Mouse (Mus musculus): ENCODE data around the gene Eif6. TPM values are rescaled to one million over a fixed set of nuclear protein-coding genes. Genes with fewer than 3 reads are reported as not detected.

Eif6 gene
- polyA plus RNA-seq, 1 experiment: 198 TPM

DNA sequence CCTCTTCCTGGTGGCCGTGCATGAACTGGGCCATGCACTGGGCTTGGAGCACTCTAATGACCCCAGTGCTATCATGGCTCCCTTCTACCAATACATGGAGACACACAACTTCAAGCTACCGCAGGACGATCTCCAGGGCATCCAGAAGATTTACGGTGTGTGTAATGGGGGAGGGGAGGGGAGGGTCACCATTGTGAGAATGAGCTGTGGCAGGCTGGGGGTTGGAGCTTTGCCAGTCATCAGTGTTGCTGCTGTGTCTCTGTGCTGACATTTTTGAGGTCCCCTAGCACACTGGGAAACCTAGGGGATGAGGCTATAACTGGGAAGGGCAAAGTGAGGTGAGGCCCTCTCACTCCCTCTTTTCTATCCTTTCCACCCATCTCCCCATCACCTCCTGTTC lies 19.3 kb downstream of the Eif6 start:
- no peaks in the 10 kb centered on the region for H3K36me3 ChIP-seq (ENCODE audit: control insufficient read depth, insufficient read depth)
- no peak overlapping the region for H3ac ChIP-seq (ENCODE audit: control insufficient read depth, insufficient read length)
- H3K27me3 ChIP-seq (ENCODE audit: control insufficient read depth, insufficient read depth, insufficient read length): no peaks in the 10 kb centered on the region
- H3K4me2 ChIP-seq (ENCODE audit: low read depth): no peak overlapping the region
- TF ChIP-seq REST (IDR thresholded peaks at IDR 0.05; ENCODE audit: insufficient read depth, insufficient read length): no peak
- no peak for TF ChIP-seq POLR2A (IDR thresholded peaks at IDR 0.05; ENCODE audit: insufficient read length, low read depth)
- H3K4me3 ChIP-seq: no peak overlapping the region
- no peaks in the 10 kb centered on the region for H3K79me2 ChIP-seq (ENCODE audit: control insufficient read depth, insufficient read depth)

DNA sequence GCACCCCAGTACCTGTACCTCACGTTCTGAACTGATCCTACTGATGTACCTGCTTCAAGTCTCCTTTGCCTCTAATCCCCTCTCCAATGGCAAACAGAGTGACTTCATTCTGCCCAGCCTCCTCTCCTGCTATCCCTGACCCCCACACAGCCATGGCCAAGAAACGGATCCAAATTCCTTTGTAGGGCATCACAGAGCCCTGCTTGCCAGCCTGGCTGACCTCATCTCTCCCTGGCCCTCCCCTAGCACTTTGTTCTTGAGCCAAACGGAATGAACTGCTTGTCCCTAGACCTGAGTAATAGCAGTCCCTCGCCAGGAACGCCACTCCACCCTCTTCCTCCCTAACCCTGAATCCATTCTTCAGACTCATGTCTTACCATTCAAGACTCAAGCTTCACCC lies 20.2 kb downstream of the Eif6 start:
- Histone ChIP-seq H3K4me2 (ENCODE audit: low read depth) (peak overlapping the region; percentile 2), H3K27me3 (ENCODE audit: control insufficient read depth, insufficient read depth, insufficient read length) (no peaks in the 10 kb centered on the region), H3ac (ENCODE audit: control insufficient read depth, insufficient read length) (no peak overlapping the region), H3K36me3 (ENCODE audit: control insufficient read depth, insufficient read depth) (no peaks in the 10 kb centered on the region), H3K79me2 (ENCODE audit: control insufficient read depth, insufficient read depth) (no peaks in the 10 kb centered on the region), H3K4me3 (no peak overlapping the region)
- TF ChIP-seq CEBPB (IDR thresholded peaks at IDR 0.05; ENCODE audit: insufficient read depth, poor library complexity, severe bottlenecking) (no peak), SRF (IDR thresholded peaks at IDR 0.05; ENCODE audit: control insufficient read depth, insufficient read length, low read depth) (no peak), TCF12 (IDR thresholded peaks at IDR 0.05; ENCODE audit: insufficient read depth, poor library complexity, severe bottlenecking) (no peak), USF1 (IDR thresholded peaks at IDR 0.05; ENCODE audit: low read depth) (no peak), POLR2AphosphoS2 (IDR thresholded peaks at IDR 0.05; ENCODE audit: insufficient read length, low read depth) (no peak), POLR2A (IDR thresholded peaks at IDR 0.05; ENCODE audit: insufficient read length, low read depth) (no peak)

DNA sequence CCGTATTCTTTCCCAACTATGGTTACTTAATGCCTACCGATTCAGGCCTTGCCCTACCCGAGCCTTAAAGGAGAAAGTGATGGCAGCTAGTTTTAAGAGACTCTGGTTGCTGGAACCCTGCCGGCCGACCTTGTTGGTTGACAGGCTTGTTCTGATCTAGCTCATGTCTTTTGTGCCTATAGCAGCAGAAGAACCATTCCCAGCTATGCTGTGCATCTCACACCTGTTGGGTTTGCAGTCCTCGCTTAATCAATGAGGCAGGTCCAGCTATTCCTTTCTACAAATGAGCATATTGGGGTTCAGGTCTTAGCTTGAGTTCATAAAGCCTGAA lies 20.8 kb downstream of the Eif6 start:
- no peaks in the 10 kb centered on the region for H3K36me3 ChIP-seq (ENCODE audit: control insufficient read depth, insufficient read depth)

DNA sequence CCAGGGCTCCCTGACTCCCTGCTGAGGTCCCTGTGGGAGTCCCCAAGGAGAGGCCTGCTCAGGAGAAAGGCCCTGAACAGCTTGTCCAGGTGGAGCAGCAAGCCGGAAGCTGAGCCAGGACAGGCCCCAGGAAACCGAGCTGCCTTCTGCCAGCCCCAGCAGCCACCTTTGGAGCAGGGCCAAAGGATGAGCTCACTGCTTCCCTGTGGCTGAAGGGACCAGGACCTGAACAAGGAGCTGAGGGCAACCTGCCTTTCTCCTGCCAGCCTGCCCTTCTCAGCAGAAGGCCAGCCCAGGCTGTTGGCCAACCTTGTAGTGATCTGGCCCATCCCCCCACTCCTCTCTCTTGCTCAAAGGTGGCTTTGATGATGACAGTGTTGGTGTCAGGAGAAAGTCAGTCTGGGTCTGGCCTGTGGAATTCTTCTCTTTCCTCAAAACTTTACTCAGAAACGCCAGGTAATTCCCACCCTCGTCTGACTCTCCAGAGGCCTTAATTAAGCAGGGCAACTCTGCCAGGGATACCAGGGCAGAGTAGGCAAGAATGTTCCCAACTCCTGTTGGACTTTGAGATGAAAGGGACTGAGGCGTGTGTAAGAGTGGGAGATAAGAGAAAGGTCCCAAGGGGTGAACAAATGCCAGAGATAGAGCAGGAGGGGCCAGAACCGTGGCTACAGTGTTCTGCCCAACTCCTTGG lies 21.3 kb downstream of the Eif6 start:
- H3K79me2 ChIP-seq (ENCODE audit: control insufficient read depth, insufficient read depth): no peaks in the 10 kb centered on the region
- no peak overlapping the region for H3K4me3 ChIP-seq
- H3K4me2 ChIP-seq (ENCODE audit: low read depth): peak overlapping the region; percentile 4
- no peak overlapping the region for H3ac ChIP-seq (ENCODE audit: control insufficient read depth, insufficient read length)
- no peaks in the 10 kb centered on the region for H3K36me3 ChIP-seq (ENCODE audit: control insufficient read depth, insufficient read depth)
- H3K27me3 ChIP-seq (ENCODE audit: control insufficient read depth, insufficient read depth, insufficient read length): no peaks in the 10 kb centered on the region
- TF ChIP-seq TCF3 (IDR thresholded peaks at IDR 0.05; ENCODE audit: insufficient read length, low read depth): no peak
- TF ChIP-seq MYOD1 (IDR thresholded peaks at IDR 0.05; ENCODE audit: control insufficient read depth in 1 of 3, insufficient read length in 2 of 3, low read depth in 2 of 3): no peak
- TF ChIP-seq MYOG (IDR thresholded peaks at IDR 0.05; ENCODE audit: control insufficient read depth in 1 of 3, insufficient read depth in 1 of 3, insufficient read length in 2 of 3, low read depth in 2 of 3): peak in 1 of 3 experiments; percentile 16

More for the DNA sequence above, 20.8 kb downstream of the Eif6 start:
- Histone ChIP-seq H3ac (ENCODE audit: control insufficient read depth, insufficient read length) (no peak overlapping the region), H3K4me3 (no peak overlapping the region), H3K4me2 (ENCODE audit: low read depth) (no peak overlapping the region), H3K79me2 (ENCODE audit: control insufficient read depth, insufficient read depth) (no peaks in the 10 kb centered on the region), H3K27me3 (ENCODE audit: control insufficient read depth, insufficient read depth, insufficient read length) (no peaks in the 10 kb centered on the region)
- TF ChIP-seq E2F4 (IDR thresholded peaks at IDR 0.05; ENCODE audit: insufficient read depth) (no peak), TCF12 (IDR thresholded peaks at IDR 0.05; ENCODE audit: insufficient read depth, poor library complexity, severe bottlenecking) (no peak), SRF (IDR thresholded peaks at IDR 0.05; ENCODE audit: control insufficient read depth, insufficient read length, low read depth) (no peak), CEBPB (IDR thresholded peaks at IDR 0.05; ENCODE audit: insufficient read depth, poor library complexity, severe bottlenecking) (no peak), POLR2A (IDR thresholded peaks at IDR 0.05; ENCODE audit: insufficient read length, low read depth) (no peak), POLR2AphosphoS2 (IDR thresholded peaks at IDR 0.05; ENCODE audit: insufficient read length, low read depth) (no peak), MYOD1 (IDR thresholded peaks at IDR 0.05; ENCODE audit: control insufficient read depth in 1 of 3, insufficient read length in 2 of 3, low read depth in 2 of 3) (no peak), MAX (IDR thresholded peaks at IDR 0.05; ENCODE audit: low read depth) (no peak), TCF3 (IDR thresholded peaks at IDR 0.05; ENCODE audit: insufficient read length, low read depth) (no peak), USF1 (IDR thresholded peaks at IDR 0.05; ENCODE audit: low read depth) (no peak), REST (IDR thresholded peaks at IDR 0.05; ENCODE audit: insufficient read depth, insufficient read length) (no peak)

DNA sequence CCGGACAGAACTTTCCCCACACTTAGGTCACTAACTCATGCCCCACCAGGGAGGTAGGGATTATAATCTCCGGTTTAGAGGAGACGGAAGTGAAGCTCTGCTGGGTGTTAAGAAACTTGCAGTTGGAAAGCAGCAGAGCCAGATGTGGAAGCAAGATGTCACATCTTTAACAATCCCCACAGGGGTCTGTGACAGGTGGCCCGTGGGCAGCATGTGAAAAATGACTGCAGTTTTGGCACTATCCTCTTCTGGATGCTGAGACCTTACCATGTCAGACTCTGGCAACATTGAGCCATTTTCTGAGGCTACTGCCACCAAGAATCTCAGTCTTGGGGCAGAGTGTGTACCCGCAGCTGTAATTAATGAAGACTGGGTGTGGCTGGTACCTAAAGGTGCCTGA lies 22.7 kb downstream of the Eif6 start:
- no peaks in the 10 kb centered on the region for H3K79me2 ChIP-seq (ENCODE audit: control insufficient read depth, insufficient read depth)
- TF ChIP-seq SRF (IDR thresholded peaks at IDR 0.05; ENCODE audit: control insufficient read depth, insufficient read length, low read depth): no peak
- no peak for TF ChIP-seq E2F4 (IDR thresholded peaks at IDR 0.05; ENCODE audit: insufficient read depth)
- no peak for TF ChIP-seq POLR2AphosphoS2 (IDR thresholded peaks at IDR 0.05; ENCODE audit: insufficient read length, low read depth)
- TF ChIP-seq USF1 (IDR thresholded peaks at IDR 0.05; ENCODE audit: low read depth): no peak
- TF ChIP-seq CEBPB (IDR thresholded peaks at IDR 0.05; ENCODE audit: insufficient read depth, poor library complexity, severe bottlenecking): no peak
- no peak for TF ChIP-seq MAX (IDR thresholded peaks at IDR 0.05; ENCODE audit: low read depth)
- no peak for TF ChIP-seq TCF3 (IDR thresholded peaks at IDR 0.05; ENCODE audit: insufficient read length, low read depth)
- TF ChIP-seq MYOD1 (IDR thresholded peaks at IDR 0.05; ENCODE audit: control insufficient read depth in 1 of 3, insufficient read length in 2 of 3, low read depth in 2 of 3): no peak
- no peak overlapping the region for H3K4me2 ChIP-seq (ENCODE audit: low read depth)
- no peaks in the 10 kb centered on the region for H3K36me3 ChIP-seq (ENCODE audit: control insufficient read depth, insufficient read depth)
- no peaks in the 10 kb centered on the region for H3K27me3 ChIP-seq (ENCODE audit: control insufficient read depth, insufficient read depth, insufficient read length)
- H3K4me3 ChIP-seq: no peak overlapping the region
- no peak overlapping the region for H3ac ChIP-seq (ENCODE audit: control insufficient read depth, insufficient read length)
